22 mouse cellular contexts compared by ENCODE assay signal in genomic region chr9:22144304-22144965, GRCm38 (mm10). TPM values are rescaled to one million over a fixed set of nuclear protein-coding genes. Genes with fewer than 3 reads are reported as not detected.
"Had no signal": no experiment of that assay in that cellular context is flagged by ENCODE, and none has a peak within 500 bp of the region (broad histone marks: within the 10 kb centered on the region; RNA-seq: fewer than 3 reads in every experiment).

No protein-coding gene starts in this region.

- H3K27ac ChIP-seq: kidney, embryonic 15.5 days; left cerebral cortex, adult 2 months; limb, embryonic 13.5 days; liver, embryonic 13.5 days; macrophage; neural tube, embryonic 12.5 days; neural tube, embryonic 15.5 days had no signal

- DNase-seq: kidney, adult 2 months; kidney, postnatal 10 days; kidney, postnatal 36 days; layer of hippocampus, postnatal 36 days; left cerebral cortex, postnatal 4 days; liver, embryonic 13.5 days; lung, embryonic 14.5 days; midbrain, embryonic 14.5 days; right cerebral cortex, adult 18-20 months; right cerebral cortex, postnatal 14 days; right cerebral cortex, postnatal 4 days; thymus, adult 18-20 months; thymus, postnatal 36 days had no signal

- H3K4me1 ChIP-seq: kidney, embryonic 15.5 days; limb, embryonic 13.5 days; neural tube, embryonic 12.5 days; neural tube, embryonic 15.5 days had no signal

- H3K4me3 ChIP-seq: kidney, embryonic 15.5 days; left cerebral cortex, adult 2 months; limb, embryonic 13.5 days; liver, embryonic 13.5 days; neural tube, embryonic 12.5 days; neural tube, embryonic 15.5 days had no signal

- H3K9me3 ChIP-seq: liver, embryonic 13.5 days; neural tube, embryonic 12.5 days; neural tube, embryonic 15.5 days had no signal

- H3K9ac ChIP-seq: kidney, embryonic 15.5 days; limb, embryonic 13.5 days; liver, embryonic 13.5 days; lung, embryonic 14.5 days; neural tube, embryonic 12.5 days; neural tube, embryonic 15.5 days had no signal

- H3K4me2 ChIP-seq: kidney, embryonic 15.5 days; limb, embryonic 13.5 days; liver, embryonic 13.5 days; lung, embryonic 14.5 days; midbrain, embryonic 11.5 days; neural tube, embryonic 12.5 days; neural tube, embryonic 15.5 days had no signal

- H3K36me3 ChIP-seq: kidney, embryonic 15.5 days; limb, embryonic 13.5 days; liver, embryonic 13.5 days; neural tube, embryonic 12.5 days; neural tube, embryonic 15.5 days had no signal

- H3K27me3 ChIP-seq: kidney, embryonic 15.5 days; limb, embryonic 13.5 days; liver, embryonic 13.5 days; neural tube, embryonic 12.5 days; neural tube, embryonic 15.5 days had no signal

- ATAC-seq: lung, postnatal 0 days had no signal

RNA-seq across cellular contexts. Expression of gene Zfp872, which starts 43.5 kb away (rescaled TPM):
- total RNA-seq: left cerebral cortex, adult 2 months; megakaryocyte-erythroid progenitor cell, adult 5-6 weeks had no signal
- polyA plus RNA-seq: kidney, adult 2 months; liver, embryonic 13.5 days; macrophage had no signal

RNA-seq across cellular contexts. Expression of gene Cnn1, which starts 45.4 kb away (rescaled TPM):
- total RNA-seq: megakaryocyte-erythroid progenitor cell, adult 5-6 weeks had no signal
- polyA plus RNA-seq: macrophage had no signal
